Mouse (Mus musculus) hindbrain, embryonic 10.5 days (tissue): ENCODE measurements at regions not wholly inside any gene's neighbourhood (a gene's known extent, or its start where the extent isn't known, plus 50 kb on each side); places are given as distances from the start of the nearest gene placed in this dataset.

ENCODE experiments used
- DNase-seq: peaks from one replicate; pipeline ENCODE4 v3.0.0-alpha.2; 2017; ENCODE audit warnings: low spot score
- H3K27ac ChIP-seq: fragments of 300-500 bp; sonication (generic); 2 replicates; pipeline ENCODE4 v1.5.1; 2016; ENCODE audit warnings: mild to moderate bottlenecking, moderate library complexity
- H3K27me3 ChIP-seq: fragments of 300-500 bp; sonication (generic); 2 replicates; pipeline ENCODE4 v1.6.1; 2016; ENCODE audit warnings: mild to moderate bottlenecking; ENCODE audit not compliant: poor library complexity, insufficient read depth, severe bottlenecking
- H3K36me3 ChIP-seq: fragments of 300-500 bp; sonication (generic); 2 replicates; pipeline ENCODE4 v1.6.1; 2016; ENCODE audit warnings: mild to moderate bottlenecking, moderate library complexity
- H3K4me1 ChIP-seq: fragments of 300-500 bp; sonication (generic); replicated peaks from 2 replicates; pipeline ENCODE4 v1.6.1; 2016; ENCODE audit warnings: mild to moderate bottlenecking
- H3K4me3 ChIP-seq: fragments of 300-500 bp; sonication (generic); 2 replicates; pipeline ENCODE4 v1.5.1; 2016; ENCODE audit warnings: mild to moderate bottlenecking, moderate library complexity
- H3K9me3 ChIP-seq: fragments of 300-500 bp; sonication (generic); 2 replicates; pipeline ENCODE4 v1.6.1; 2016; ENCODE audit warnings: mild to moderate bottlenecking, moderate library complexity
- WGBS: fragments of 180-500 bp; shearing (Covaris S2); methylation state at CpG from one replicate; pipeline ENCODE4 v1.1.7; 2016; 5-methylcytosine and 5-hydroxymethylcytosine counted together

- Histone ChIP-seq H3K4me3 (no peak overlapping the region), H3K27ac (no peak overlapping the region), H3K9me3 (no peaks in the 10 kb centered on the region), H3K4me1 (no peaks in the 10 kb centered on the region), H3K27me3 (no peaks in the 10 kb centered on the region), H3K36me3 (no peaks in the 10 kb centered on the region)
- WGBS, result 56% methylated on average over 3 of the region's 3 CpGs
- no peak for DNase-seq
These were observed 59.3 kb downstream of the Trap1a start for GRCm38 (mm10) chrX:139392777-139393176.

DNA sequence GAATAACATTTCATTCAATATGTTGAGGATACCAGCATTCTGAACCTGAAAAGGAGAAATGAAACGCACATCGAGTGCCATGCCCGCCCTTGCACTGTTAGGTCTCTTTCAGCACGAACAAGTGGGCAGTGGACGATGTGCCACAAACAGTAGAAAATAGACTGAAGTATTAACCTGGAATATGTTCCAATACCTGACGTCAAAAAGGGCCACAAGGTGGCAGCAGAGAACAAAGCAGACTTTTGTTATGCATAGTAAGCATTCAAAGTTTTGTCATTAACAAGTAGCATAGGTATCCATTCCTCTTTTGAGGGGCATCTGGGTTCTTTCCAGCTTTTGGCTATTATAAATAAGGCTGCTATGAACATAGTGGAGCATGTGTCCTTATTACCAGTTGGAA, 63.5 kb upstream of the D330045A20Rik start:
- 70% methylated on average over 6 of the region's 6 CpGs for WGBS
- H3K27me3 ChIP-seq, result no peaks in the 10 kb centered on the region
- no peak overlapping the region for H3K4me3 ChIP-seq
- H3K9me3 ChIP-seq, result no peaks in the 10 kb centered on the region
- peak; percentile 12 for DNase-seq
- no peaks in the 10 kb centered on the region for H3K36me3 ChIP-seq
- H3K4me1 ChIP-seq, result no peaks in the 10 kb centered on the region
- H3K27ac ChIP-seq, result no peak overlapping the region

GRCm38 (mm10) chrX:139419867-139420266, 60.3 kb upstream of the D330045A20Rik start:
- WGBS, result 83% methylated on average over 6 of the region's 6 CpGs
- H3K27ac ChIP-seq, result no peak overlapping the region

GRCm38 (mm10) chrX:139424307-139424706, 55.9 kb upstream of the D330045A20Rik start:
- no peaks in the 10 kb centered on the region for H3K9me3 ChIP-seq

More at GRCm38 (mm10) chrX:139419867-139420266, 60.3 kb upstream of the D330045A20Rik start:
- H3K9me3 ChIP-seq, result no peaks in the 10 kb centered on the region
- no peak for DNase-seq
- H3K27me3 ChIP-seq, result no peaks in the 10 kb centered on the region
- H3K4me3 ChIP-seq, result no peak overlapping the region
- H3K36me3 ChIP-seq, result no peaks in the 10 kb centered on the region
- no peaks in the 10 kb centered on the region for H3K4me1 ChIP-seq

More at GRCm38 (mm10) chrX:139424307-139424706, 55.9 kb upstream of the D330045A20Rik start:
- no peak overlapping the region for H3K27ac ChIP-seq
- no peaks in the 10 kb centered on the region for H3K27me3 ChIP-seq
- no peaks in the 10 kb centered on the region for H3K36me3 ChIP-seq
- WGBS, result 89% methylated on average over 1 of the region's 1 CpGs
- DNase-seq, result no peak
- no peaks in the 10 kb centered on the region for H3K4me1 ChIP-seq
- no peak overlapping the region for H3K4me3 ChIP-seq
